Mouse (Mus musculus) ES-Bruce4 (cell line): ENCODE data around the gene Rpl41.
"Not testable (repeated sequence)": the region's sequence is repeated elsewhere in the genome, so short reads cannot be mapped to it uniquely, and the experiment has no call there.

Experiments
- CTCF ChIP-seq: IDR thresholded peaks from one replicate; pipeline ENCODE4 v1.8.1; 2011; ENCODE audit warnings: low read depth, low read length
- EP300 ChIP-seq: IDR thresholded peaks from 2 replicates; pipeline ENCODE4 v1.6.1; 2011; ENCODE audit warnings: low read depth, low read length; ENCODE audit not compliant: insufficient read depth
- POLR2A ChIP-seq: IDR thresholded peaks from one replicate; pipeline ENCODE4 v1.8.1; 2011; ENCODE audit warnings: low read length; ENCODE audit not compliant: insufficient read depth

- not testable (repeated sequence) for TF ChIP-seq CTCF, POLR2A, EP300
Observed at GRCm38 (mm10) chr10:128555567-128555966, 6.5 kb upstream of the Rpl41 start.
